Mouse (Mus musculus) erythroblast, embryonic 14.5 days (primary cell): ENCODE data around the gene Gm21854. TPM values are rescaled to one million over a fixed set of nuclear protein-coding genes. Genes with fewer than 3 reads are reported as not detected.
"Not testable (repeated sequence)": the region's sequence is repeated elsewhere in the genome, so short reads cannot be mapped to it uniquely, and the experiment has no call there.

Experiments used
- H3K27me3 ChIP-seq: 2 replicates; pipeline ENCODE4 v1.6.1; 2012; ENCODE audit warnings: inconsistent platforms; ENCODE audit not compliant: control insufficient read depth
- H3K36me3 ChIP-seq: 2 replicates; pipeline ENCODE4 v1.6.1; 2012; ENCODE audit warnings: mild to moderate bottlenecking, inconsistent platforms; ENCODE audit not compliant: control insufficient read depth
- H3K4me1 ChIP-seq: 2 replicates; pipeline ENCODE4 v1.6.1; 2012; ENCODE audit warnings: inconsistent platforms; ENCODE audit not compliant: control insufficient read depth
- H3K4me3 ChIP-seq: replicated peaks from 2 replicates; pipeline ENCODE3; 2012; ENCODE audit warnings: moderate library complexity, mild to moderate bottlenecking, inconsistent platforms
- H3K9me3 ChIP-seq: 2 replicates; pipeline ENCODE4 v1.6.1; 2012; ENCODE audit warnings: low read length, inconsistent platforms, mixed read lengths; ENCODE audit not compliant: control insufficient read depth
- polyA plus RNA-seq: library from polyadenylated mRNA; stranded (reverse); fragments of >175 nt; gene quantifications from 2 replicates; pipeline ENCODE4 v1.2.3, GENCODE M21; 2012

Gm21854 gene
- not detected in 2 replicates for polyA plus RNA-seq

DNA sequence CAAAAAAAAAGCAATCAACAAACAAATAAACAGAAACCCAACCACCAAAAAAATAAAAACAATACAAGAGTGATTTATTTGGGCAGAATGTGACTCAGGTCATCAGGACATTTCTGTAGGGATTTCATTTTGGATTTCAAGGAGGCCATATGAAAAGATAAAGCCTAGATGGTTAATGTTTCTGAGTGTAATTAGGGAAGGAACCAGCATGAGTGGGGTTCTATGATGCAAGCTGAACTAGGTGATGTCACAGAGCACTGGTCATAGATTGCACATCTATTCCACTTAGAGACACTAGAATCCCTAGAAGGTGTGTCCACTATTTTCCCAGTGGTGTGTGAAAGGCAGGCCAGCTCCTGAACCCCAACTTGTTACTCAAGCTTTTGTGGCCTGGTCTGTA, at the start of gene Gm21854:
Gm21854 (plus strand) TSS at position 301 of the 400 bp plus-strand sequence.
- not testable (repeated sequence) for H3K9me3 ChIP-seq, H3K4me1 ChIP-seq, H3K36me3 ChIP-seq, H3K27me3 ChIP-seq, H3K4me3 ChIP-seq

Other genes starting within 250 kb of the Gm21854 start
- gene Gm20914, start 69.0 kb downstream of the Gm21854 start, polyA plus RNA-seq = not detected in 2 replicates
- gene Gm28171, start 136.4 kb downstream of the Gm21854 start, polyA plus RNA-seq = not detected in 2 replicates